Mouse (Mus musculus) neural tube, embryonic 15.5 days (tissue): Measurements from ENCODE around the gene Grik4. TPM values are rescaled to one million over a fixed set of nuclear protein-coding genes. Genes with fewer than 3 reads are reported as not detected.
A peak's percentile ranks its signal among the peaks of the same experiment; 100 is the strongest.

Experiments
- ATAC-seq: fragments of 200-750 bp; cut with Nextera tagmentation; 2 replicates; pipeline ENCODE4 v1.8.0; 2017; ENCODE audit warnings: mild to moderate bottlenecking, moderate TSS enrichment, moderate library complexity; ENCODE audit not compliant: low FRiP score
- H3K27ac ChIP-seq: fragments of 300-500 bp; sonication (generic); replicated peaks from 2 replicates; pipeline ENCODE4 v1.5.1; 2015; ENCODE audit warnings: mild to moderate bottlenecking, inconsistent platforms
- H3K27me3 ChIP-seq: fragments of 300-500 bp; sonication (generic); replicated peaks from 2 replicates; pipeline ENCODE4 v1.6.1; 2015; ENCODE audit warnings: inconsistent platforms
- H3K36me3 ChIP-seq: fragments of 300-500 bp; sonication (generic); 2 replicates; pipeline ENCODE4 v1.6.1; 2015; ENCODE audit warnings: inconsistent platforms
- H3K4me1 ChIP-seq: fragments of 300-500 bp; sonication (generic); 2 replicates; pipeline ENCODE4 v1.6.1; 2015; ENCODE audit warnings: inconsistent platforms
- H3K4me2 ChIP-seq: fragments of 300-500 bp; sonication (generic); 2 replicates; pipeline ENCODE4 v1.6.1; 2015; ENCODE audit warnings: inconsistent platforms, mild to moderate bottlenecking, moderate library complexity
- H3K4me3 ChIP-seq: fragments of 300-500 bp; sonication (generic); replicated peaks from 2 replicates; pipeline ENCODE4 v1.5.1; 2015; ENCODE audit warnings: mild to moderate bottlenecking, inconsistent platforms
- H3K9ac ChIP-seq: fragments of 300-500 bp; sonication (generic); replicated peaks from 2 replicates; pipeline ENCODE4 v1.6.1; 2015; ENCODE audit warnings: mild to moderate bottlenecking, inconsistent platforms
- H3K9me3 ChIP-seq: fragments of 300-500 bp; sonication (generic); replicated peaks from 2 replicates; pipeline ENCODE4 v1.6.1; 2016; ENCODE audit warnings: inconsistent platforms
- whole genome bisulfite sequencing: fragments of 180-500 bp; shearing (Covaris S2); methylation state at CpG from one replicate; pipeline ENCODE4 v1.1.7; 2015; ENCODE audit warnings: mixed read lengths; 5-methylcytosine and 5-hydroxymethylcytosine counted together
- polyA plus RNA-seq: library from polyadenylated mRNA; unstranded; fragments of >200 nt; fragmentation: Nextera tagmentation; extraction: Ambion mirVana; gene quantifications from 2 replicates; pipeline ENCODE4 v1.2.1, GENCODE M21; 2015

Grik4 gene
- polyA plus RNA-seq, 1 experiment from 2014 or later, result 12.3 TPM

- no peaks in the 10 kb centered on the region for H3K36me3 ChIP-seq
- H3K9me3 ChIP-seq, result no peaks in the 10 kb centered on the region
- H3K9ac ChIP-seq, result no peak overlapping the region
- peaks cover 8% of the 10 kb centered on the region for H3K4me1 ChIP-seq
- WGBS, result 74% methylated on average over 7 of the region's 7 CpGs
- H3K27ac ChIP-seq, result no peak overlapping the region
- H3K4me3 ChIP-seq, result no peak overlapping the region
- no peak overlapping the region for H3K4me2 ChIP-seq
- H3K27me3 ChIP-seq, result no peaks in the 10 kb centered on the region
- no peak for ATAC-seq
Measured at GRCm38 (mm10) chr9:42548981-42549380, 395.3 kb downstream of the Grik4 start.

- no peak overlapping the region for H3K27ac ChIP-seq
- H3K9ac ChIP-seq, result no peak overlapping the region
- no peaks in the 10 kb centered on the region for H3K9me3 ChIP-seq
- no peaks in the 10 kb centered on the region for H3K27me3 ChIP-seq
- H3K36me3 ChIP-seq, result no peaks in the 10 kb centered on the region
- 54% methylated on average over 10 of the region's 10 CpGs for WGBS
- H3K4me1 ChIP-seq, result peaks cover 4% of the 10 kb centered on the region; the same call in 1 of the 2 replicates
- ATAC-seq, result no peak
- H3K4me2 ChIP-seq, result no peak overlapping the region
- no peak overlapping the region for H3K4me3 ChIP-seq
Measured at GRCm38 (mm10) chr9:42544521-42544920, 399.8 kb downstream of the Grik4 start.

GRCm38 (mm10) chr9:42533491-42533890, 410.8 kb downstream of the Grik4 start:
- H3K9ac ChIP-seq, result no peak overlapping the region
- no peak overlapping the region for H3K4me2 ChIP-seq
- 0 out of 2 replicates have a peak, but pooled peaks cover 3% of the 10 kb centered on the region for H3K36me3 ChIP-seq
- no peak for ATAC-seq
- H3K27ac ChIP-seq, result no peak overlapping the region
- H3K4me1 ChIP-seq, result peaks cover 24% of the 10 kb centered on the region
- no peaks in the 10 kb centered on the region for H3K9me3 ChIP-seq
- no peaks in the 10 kb centered on the region for H3K27me3 ChIP-seq
- WGBS, result 79% methylated on average over 8 of the region's 8 CpGs
- H3K4me3 ChIP-seq, result no peak overlapping the region

- ATAC-seq, result no peak
- Histone ChIP-seq H3K4me1 (peaks cover 24% of the 10 kb centered on the region), H3K4me3 (no peak overlapping the region), H3K27ac (no peak overlapping the region), H3K9ac (no peak overlapping the region), H3K36me3 (0 out of 2 replicates have a peak, but pooled peaks cover 3% of the 10 kb centered on the region), H3K4me2 (no peak overlapping the region), H3K27me3 (no peaks in the 10 kb centered on the region), H3K9me3 (no peaks in the 10 kb centered on the region)
- WGBS, result 24% methylated on average over 6 of the region's 6 CpGs
Measured at GRCm38 (mm10) chr9:42533041-42533440, 411.3 kb downstream of the Grik4 start.

GRCm38 (mm10) chr9:42531951-42532350, 412.3 kb downstream of the Grik4 start:
- no peak for ATAC-seq
- Histone ChIP-seq H3K36me3 (0 out of 2 replicates have a peak, but pooled peaks cover 3% of the 10 kb centered on the region), H3K9ac (no peak overlapping the region), H3K27me3 (no peaks in the 10 kb centered on the region), H3K4me3 (no peak overlapping the region), H3K4me2 (no peak overlapping the region), H3K4me1 (peaks cover 24% of the 10 kb centered on the region), H3K27ac (no peak overlapping the region), H3K9me3 (no peaks in the 10 kb centered on the region)
- WGBS, result 64% methylated on average over 3 of the region's 3 CpGs

GRCm38 (mm10) chr9:42530221-42531152, 413.8 kb downstream of the Grik4 start:
- Histone ChIP-seq H3K4me1 (peaks cover 24% of the 10 kb centered on the region), H3K27ac (peak overlapping the region; percentile 42), H3K27me3 (no peaks in the 10 kb centered on the region), H3K4me3 (no peak overlapping the region), H3K4me2 (no peak overlapping the region), H3K36me3 (no peaks in the 10 kb centered on the region), H3K9me3 (no peaks in the 10 kb centered on the region), H3K9ac (no peak overlapping the region)
- ATAC-seq, result peak; percentile 76
- 19% methylated on average over 7 of the region's 7 CpGs for WGBS

- 6% methylated on average over 36 of the region's 36 CpGs for WGBS
- peak overlapping the region; percentile 36 for H3K9ac ChIP-seq
Measured at GRCm38 (mm10) chr9:42520587-42521084, 423.7 kb downstream of the Grik4 start.

GRCm38 (mm10) chr9:42518163-42518562, 426.1 kb downstream of the Grik4 start:
- Histone ChIP-seq H3K9ac (no peak overlapping the region), H3K9me3 (no peaks in the 10 kb centered on the region), H3K27me3 (peaks cover 7% of the 10 kb centered on the region; the same call in 1 of the 2 replicates), H3K36me3 (no peaks in the 10 kb centered on the region), H3K4me2 (no peak overlapping the region), H3K4me3 (no peak overlapping the region), H3K27ac (no peak overlapping the region), H3K4me1 (peaks cover 17% of the 10 kb centered on the region)
- 42% methylated on average over 14 of the region's 14 CpGs for WGBS
- ATAC-seq, result no peak

More at GRCm38 (mm10) chr9:42520587-42521084, 423.7 kb downstream of the Grik4 start:
- ATAC-seq, result peak; percentile 77
- peaks cover 7% of the 10 kb centered on the region; the same call in 1 of the 2 replicates for H3K27me3 ChIP-seq
- peak overlapping the region; percentile 64 for H3K4me2 ChIP-seq
- H3K9me3 ChIP-seq, result no peaks in the 10 kb centered on the region
- peak overlapping the region; percentile 32 for H3K4me3 ChIP-seq
- peaks cover 10% of the 10 kb centered on the region for H3K4me1 ChIP-seq
- H3K36me3 ChIP-seq, result no peaks in the 10 kb centered on the region
- peak overlapping the region; percentile 45; the same call in 1 of the 2 replicates for H3K27ac ChIP-seq

- no peaks in the 10 kb centered on the region for H3K27me3 ChIP-seq
- no peaks in the 10 kb centered on the region for H3K9me3 ChIP-seq
- 26% methylated on average over 5 of the region's 5 CpGs for WGBS
- H3K36me3 ChIP-seq, result no peaks in the 10 kb centered on the region
- no peak overlapping the region for H3K4me2 ChIP-seq
- no peak overlapping the region for H3K9ac ChIP-seq
- H3K4me1 ChIP-seq, result peaks cover 7% of the 10 kb centered on the region
- no peak overlapping the region for H3K27ac ChIP-seq
- H3K4me3 ChIP-seq, result no peak overlapping the region
- ATAC-seq, result no peak
Measured at GRCm38 (mm10) chr9:42513159-42513558, 431.1 kb downstream of the Grik4 start.

GRCm38 (mm10) chr9:42512312-42512711, 432.0 kb downstream of the Grik4 start:
- H3K27me3 ChIP-seq, result no peaks in the 10 kb centered on the region
- no peak overlapping the region for H3K9ac ChIP-seq
- no peak overlapping the region for H3K4me2 ChIP-seq
- no peaks in the 10 kb centered on the region for H3K9me3 ChIP-seq
- H3K27ac ChIP-seq, result no peak overlapping the region
- 79% methylated on average over 4 of the region's 4 CpGs for WGBS
- peaks cover 7% of the 10 kb centered on the region for H3K4me1 ChIP-seq
- no peak for ATAC-seq
- no peak overlapping the region for H3K4me3 ChIP-seq
- H3K36me3 ChIP-seq, result no peaks in the 10 kb centered on the region

GRCm38 (mm10) chr9:42508235-42508634, 436.1 kb downstream of the Grik4 start:
- H3K27ac ChIP-seq, result no peak overlapping the region
- H3K4me3 ChIP-seq, result no peak overlapping the region
- H3K9me3 ChIP-seq, result no peaks in the 10 kb centered on the region
- 71% methylated on average over 7 of the region's 7 CpGs for WGBS
- H3K4me2 ChIP-seq, result no peak overlapping the region
- ATAC-seq, result no peak
- no peak overlapping the region for H3K9ac ChIP-seq
- H3K27me3 ChIP-seq, result no peaks in the 10 kb centered on the region
- no peaks in the 10 kb centered on the region for H3K36me3 ChIP-seq
- H3K4me1 ChIP-seq, result peaks cover under 1% of the 10 kb centered on the region

GRCm38 (mm10) chr9:42507709-42508108, 436.6 kb downstream of the Grik4 start, which contains the start of gene Tbcel:
Tbcel (minus strand) TSS chr9:42507809.
- Histone ChIP-seq H3K9ac (no peak within 1 kb of the TSS), H3K4me3 (no peak within 1 kb of the TSS), H3K27me3 (no peaks in the 10 kb centered on the region), H3K27ac (no peak within 1 kb of the TSS), H3K4me1 (no peaks in the 10 kb centered on the region; the same call in 1 of the 2 replicates), H3K4me2 (no peak within 1 kb of the TSS), H3K9me3 (no peaks in the 10 kb centered on the region), H3K36me3 (no peaks in the 10 kb centered on the region)
- 79% methylated on average over 6 of the region's 6 CpGs for WGBS
- no peak for ATAC-seq
